Mouse (Mus musculus): ENCODE measurements at regions not wholly inside any gene's neighbourhood (a gene's known extent, or its start where the extent isn't known, plus 50 kb on each side); places are given as distances from the start of the nearest gene placed in this dataset.

- Histone ChIP-seq H3K9ac (replicated peaks) (no peak overlapping the region), H3K4me2 (no peak overlapping the region), H3K36me3 (peaks cover 7% of the 10 kb centered on the region; the same call in 1 of the 2 replicates), H3K27me3 (replicated peaks) (no peaks in the 10 kb centered on the region), H3K4me3 (replicated peaks) (no peak overlapping the region), H3K27ac (replicated peaks) (no peak overlapping the region), H3K9me3 (replicated peaks) (no peaks in the 10 kb centered on the region; the same call in 1 of the 2 replicates), H3K4me1 (peaks cover 9% of the 10 kb centered on the region; the same call in 1 of the 2 replicates)
- WGBS = 74% methylated on average over 6 of the region's 6 CpGs
- ATAC-seq (ENCODE audit: low FRiP score) = no peak
These were observed 171.7 kb upstream of the Mrps10 start for GRCm38 (mm10) chr17:47196992-47197391.

- H3K4me1 ChIP-seq = peaks cover 9% of the 10 kb centered on the region; the same call in 1 of the 2 replicates
- 76% methylated on average over 7 of the region's 7 CpGs for whole genome bisulfite sequencing
- no peaks in the 10 kb centered on the region; the same call in 1 of the 2 replicates for H3K9me3 ChIP-seq (replicated peaks)
- no peak overlapping the region for H3K9ac ChIP-seq (replicated peaks)
- no peak overlapping the region for H3K4me3 ChIP-seq (replicated peaks)
- no peak overlapping the region for H3K27ac ChIP-seq (replicated peaks)
- H3K4me2 ChIP-seq = no peak overlapping the region
- no peak for ATAC-seq (ENCODE audit: low FRiP score)
- no peaks in the 10 kb centered on the region for H3K27me3 ChIP-seq (replicated peaks)
- H3K36me3 ChIP-seq = peaks cover 9% of the 10 kb centered on the region; the same call in 1 of the 2 replicates
These were observed 172.7 kb upstream of the Mrps10 start for GRCm38 (mm10) chr17:47195981-47196380.

- Histone ChIP-seq H3K27ac (replicated peaks) (no peak overlapping the region), H3K4me2 (no peak overlapping the region), H3K27me3 (replicated peaks) (no peaks in the 10 kb centered on the region), H3K9ac (replicated peaks) (no peak overlapping the region), H3K4me1 (peaks cover 18% of the 10 kb centered on the region), H3K9me3 (replicated peaks) (no peaks in the 10 kb centered on the region; the same call in 1 of the 2 replicates), H3K36me3 (peaks cover 9% of the 10 kb centered on the region; the same call in 1 of the 2 replicates), H3K4me3 (replicated peaks) (no peak overlapping the region)
- no peak for ATAC-seq (ENCODE audit: low FRiP score)
- WGBS = 95% methylated on average over 14 of the region's 14 CpGs
These were observed 174.1 kb upstream of the Mrps10 start for GRCm38 (mm10) chr17:47194463-47195012.

DNA sequence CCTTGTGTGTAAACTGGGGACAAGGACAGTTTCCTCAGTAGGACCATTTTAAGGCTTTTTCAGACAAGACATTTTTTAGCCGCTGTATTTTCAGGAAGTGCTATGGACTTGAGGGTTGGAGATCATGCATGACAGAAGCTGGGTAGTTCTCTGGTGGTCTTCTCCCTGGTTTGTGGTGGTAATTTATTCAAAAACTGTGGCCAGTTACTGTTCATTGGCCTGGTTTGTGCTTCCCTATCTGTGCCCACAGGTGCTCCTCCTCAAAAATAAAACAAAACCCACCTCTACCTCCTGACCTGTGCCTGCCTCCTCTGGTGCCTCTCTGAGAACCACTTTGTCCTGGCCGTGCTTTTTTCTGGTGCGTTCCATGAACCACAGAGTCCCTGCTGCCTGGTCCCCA, 177.3 kb upstream of the Mrps10 start:
- no peak overlapping the region for H3K27ac ChIP-seq (replicated peaks)
- no peaks in the 10 kb centered on the region for H3K27me3 ChIP-seq (replicated peaks)
- H3K4me1 ChIP-seq = peaks cover 9% of the 10 kb centered on the region
- WGBS = 98% methylated on average over 3 of the region's 3 CpGs
- peaks cover 9% of the 10 kb centered on the region; the same call in 1 of the 2 replicates for H3K36me3 ChIP-seq
- H3K4me3 ChIP-seq (replicated peaks) = no peak overlapping the region
- no peaks in the 10 kb centered on the region; the same call in 1 of the 2 replicates for H3K9me3 ChIP-seq (replicated peaks)
- no peak overlapping the region for H3K4me2 ChIP-seq
- ATAC-seq (ENCODE audit: low FRiP score) = no peak
- no peak overlapping the region for H3K9ac ChIP-seq (replicated peaks)

GRCm38 (mm10) chr17:47189770-47190169, 178.9 kb upstream of the Mrps10 start:
- Histone ChIP-seq H3K9ac (replicated peaks) (no peak overlapping the region), H3K4me3 (replicated peaks) (no peak overlapping the region), H3K9me3 (replicated peaks) (no peaks in the 10 kb centered on the region; the same call in 1 of the 2 replicates), H3K4me2 (no peak overlapping the region), H3K36me3 (peaks cover 9% of the 10 kb centered on the region; the same call in 1 of the 2 replicates), H3K27ac (replicated peaks) (no peak overlapping the region), H3K4me1 (peaks cover 9% of the 10 kb centered on the region), H3K27me3 (replicated peaks) (no peaks in the 10 kb centered on the region)
- WGBS = 87% methylated on average over 7 of the region's 7 CpGs
- no peak for ATAC-seq (ENCODE audit: low FRiP score)

- Histone ChIP-seq H3K4me3 (replicated peaks) (no peak overlapping the region), H3K27ac (replicated peaks) (no peak overlapping the region), H3K36me3 (no peaks in the 10 kb centered on the region), H3K27me3 (replicated peaks) (no peaks in the 10 kb centered on the region), H3K9me3 (replicated peaks) (no peaks in the 10 kb centered on the region), H3K9ac (replicated peaks) (no peak overlapping the region), H3K4me1 (peaks cover 12% of the 10 kb centered on the region; the same call in 1 of the 2 replicates), H3K4me2 (no peak overlapping the region)
- no peak for ATAC-seq (ENCODE audit: low FRiP score)
- WGBS = 85% methylated on average over 6 of the region's 6 CpGs
These were observed 173.8 kb upstream of the Ubr2 start for GRCm38 (mm10) chr17:47184148-47184547.

- Histone ChIP-seq H3K9ac (replicated peaks) (no peak overlapping the region), H3K4me2 (no peak overlapping the region), H3K4me3 (replicated peaks) (no peak overlapping the region), H3K27ac (replicated peaks) (no peak overlapping the region; the same call in 1 of the 2 replicates), H3K9me3 (replicated peaks) (no peaks in the 10 kb centered on the region), H3K36me3 (no peaks in the 10 kb centered on the region), H3K4me1 (peaks cover 26% of the 10 kb centered on the region), H3K27me3 (replicated peaks) (no peaks in the 10 kb centered on the region)
- 64% methylated on average over 6 of the region's 6 CpGs for WGBS
- ATAC-seq (ENCODE audit: low FRiP score) = no peak
These were observed 171.8 kb upstream of the Ubr2 start for GRCm38 (mm10) chr17:47182118-47182517.

GRCm38 (mm10) chr17:47179410-47179809, 169.1 kb upstream of the Ubr2 start:
- Histone ChIP-seq H3K27ac (replicated peaks) (no peak overlapping the region), H3K4me1 (peaks cover 31% of the 10 kb centered on the region), H3K4me3 (replicated peaks) (no peak overlapping the region), H3K9ac (replicated peaks) (no peak overlapping the region), H3K9me3 (replicated peaks) (no peaks in the 10 kb centered on the region), H3K4me2 (no peak overlapping the region), H3K27me3 (replicated peaks) (no peaks in the 10 kb centered on the region), H3K36me3 (no peaks in the 10 kb centered on the region)
- ATAC-seq (ENCODE audit: low FRiP score) = no peak
- WGBS = 64% methylated on average over 5 of the region's 5 CpGs

DNA sequence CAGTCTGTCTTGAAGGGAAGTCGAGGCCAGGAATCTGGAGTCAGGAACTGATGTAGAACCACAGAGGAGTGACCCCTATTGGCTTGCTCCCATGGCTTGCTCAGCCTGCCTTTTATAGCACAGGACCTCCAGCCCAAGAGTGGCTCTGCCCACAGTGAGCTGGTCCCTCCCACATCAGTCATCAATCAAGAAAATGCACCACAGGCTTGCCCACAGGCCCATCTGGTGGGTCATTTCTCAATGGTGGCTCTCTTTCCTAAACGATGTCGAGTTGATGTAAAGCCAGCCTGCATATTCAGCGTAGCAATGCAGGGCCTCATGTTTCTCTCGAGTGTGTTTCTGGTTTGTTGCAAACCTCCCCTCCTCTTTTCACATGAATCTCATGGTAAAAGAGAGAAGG, 168.3 kb upstream of the Ubr2 start:
- H3K27me3 ChIP-seq (replicated peaks) = no peaks in the 10 kb centered on the region
- no peak overlapping the region for H3K4me3 ChIP-seq (replicated peaks)
- H3K9me3 ChIP-seq (replicated peaks) = no peaks in the 10 kb centered on the region
- H3K36me3 ChIP-seq = no peaks in the 10 kb centered on the region
- H3K4me2 ChIP-seq = no peak overlapping the region
- 28% methylated on average over 5 of the region's 5 CpGs for WGBS
- peaks cover 31% of the 10 kb centered on the region for H3K4me1 ChIP-seq
- no peak for ATAC-seq (ENCODE audit: low FRiP score)
- H3K27ac ChIP-seq (replicated peaks) = 0 out of 2 replicates have a peak overlapping the region, but pooled peaks have one; percentile 49
- no peak overlapping the region for H3K9ac ChIP-seq (replicated peaks)

DNA sequence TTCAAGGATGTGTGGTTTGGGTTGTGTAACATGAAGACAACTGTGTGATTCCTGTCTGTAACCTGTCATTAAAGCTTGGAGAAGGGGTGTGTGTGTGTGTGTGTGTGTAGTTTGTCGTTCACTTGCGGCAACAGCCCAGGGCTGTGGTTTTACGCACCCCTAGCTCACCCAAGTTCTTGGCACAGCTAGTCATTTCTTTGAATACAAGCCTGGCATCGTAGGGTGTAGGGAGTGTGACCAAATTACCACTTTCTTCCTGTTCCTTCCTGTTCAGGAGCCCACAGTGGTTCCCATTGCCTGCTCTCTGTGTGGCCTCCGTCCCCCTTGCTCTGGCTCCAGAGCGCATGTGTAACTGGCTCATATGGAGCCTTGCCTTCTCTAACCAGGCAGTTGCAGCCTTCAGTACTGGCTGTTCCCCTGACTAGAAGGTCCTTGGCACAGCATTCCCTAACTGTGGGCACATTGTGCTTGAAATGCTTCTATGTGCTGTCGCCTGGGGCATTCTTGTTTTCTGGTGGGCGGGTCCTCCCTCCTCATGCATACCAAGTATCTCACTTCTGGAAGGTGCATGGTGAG, 167.4 kb upstream of the Ubr2 start:
- ATAC-seq (ENCODE audit: low FRiP score) = no peak; the same call in 1 of the 2 replicates
- Histone ChIP-seq H3K4me1 (peaks cover 31% of the 10 kb centered on the region), H3K4me2 (no peak overlapping the region), H3K27me3 (replicated peaks) (no peaks in the 10 kb centered on the region), H3K9ac (replicated peaks) (no peak overlapping the region), H3K9me3 (replicated peaks) (no peaks in the 10 kb centered on the region), H3K36me3 (no peaks in the 10 kb centered on the region), H3K27ac (replicated peaks) (0 out of 2 replicates have a peak overlapping the region, but pooled peaks have one; percentile 37), H3K4me3 (replicated peaks) (no peak overlapping the region)
- 74% methylated on average over 8 of the region's 8 CpGs for WGBS

DNA sequence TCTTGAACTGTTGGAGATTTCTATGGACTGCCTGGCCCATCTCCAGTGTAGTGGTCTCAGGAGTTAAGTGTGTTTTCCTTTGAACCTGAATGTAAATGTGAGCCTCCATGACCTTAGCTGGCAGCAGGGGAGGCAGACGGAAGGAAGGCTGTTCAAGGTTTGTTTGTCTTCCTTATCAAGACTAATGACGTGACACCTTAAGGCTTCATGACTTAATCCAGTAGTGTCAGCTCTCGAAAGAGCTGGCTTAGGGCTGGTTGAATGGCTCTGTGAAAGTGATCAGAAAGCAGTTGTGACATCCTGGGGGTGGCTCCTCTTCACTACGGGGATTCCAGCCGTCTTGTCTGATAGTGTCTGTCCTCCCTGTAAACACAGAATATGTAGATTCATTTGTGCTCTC, 166.0 kb upstream of the Ubr2 start:
- no peak overlapping the region for H3K4me2 ChIP-seq
- H3K27me3 ChIP-seq (replicated peaks) = no peaks in the 10 kb centered on the region
- H3K9ac ChIP-seq (replicated peaks) = no peak overlapping the region
- ATAC-seq (ENCODE audit: low FRiP score) = no peak
- no peak overlapping the region for H3K4me3 ChIP-seq (replicated peaks)
- H3K36me3 ChIP-seq = no peaks in the 10 kb centered on the region
- no peak overlapping the region for H3K27ac ChIP-seq (replicated peaks)
- H3K4me1 ChIP-seq = peaks cover 25% of the 10 kb centered on the region
- 81% methylated on average over 5 of the region's 5 CpGs for WGBS
- no peaks in the 10 kb centered on the region for H3K9me3 ChIP-seq (replicated peaks)

GRCm38 (mm10) chr17:47174748-47175215, 164.4 kb upstream of the Ubr2 start:
- no peaks in the 10 kb centered on the region for H3K9me3 ChIP-seq (replicated peaks)
- no peaks in the 10 kb centered on the region for H3K27me3 ChIP-seq (replicated peaks)
- H3K4me3 ChIP-seq (replicated peaks) = no peak overlapping the region
- no peak overlapping the region for H3K27ac ChIP-seq (replicated peaks)
- no peak overlapping the region for H3K9ac ChIP-seq (replicated peaks)
- no peak for ATAC-seq (ENCODE audit: low FRiP score)
- peaks cover 22% of the 10 kb centered on the region for H3K4me1 ChIP-seq
- WGBS = 81% methylated on average over 12 of the region's 12 CpGs
- no peaks in the 10 kb centered on the region for H3K36me3 ChIP-seq
- H3K4me2 ChIP-seq = no peak overlapping the region

Data from neural tube, embryonic 15.5 days (tissue).